Mouse (Mus musculus): Measurements from ENCODE around the gene Apobec3. TPM values are rescaled to one million over a fixed set of nuclear protein-coding genes. Genes with fewer than 3 reads are reported as not detected.

Apobec3 gene
- polyA plus RNA-seq, 1 experiment, result 0.07 TPM

- Histone ChIP-seq H3K9me3 (ENCODE audit: control insufficient read depth, low read length) (no peaks in the 10 kb centered on the region; the same call in 1 of the 2 replicates), H3K36me3 (ENCODE audit: control insufficient read depth) (no peaks in the 10 kb centered on the region), H3K27me3 (ENCODE audit: control insufficient read depth) (peaks cover 46% of the 10 kb centered on the region), H3K4me3 (replicated peaks) (no peak overlapping the region), H3K4me1 (ENCODE audit: control insufficient read depth) (peaks cover 53% of the 10 kb centered on the region)
- no peak for TF ChIP-seq TAL1 (IDR thresholded peaks at IDR 0.05; ENCODE audit: low read length)
- TF ChIP-seq GATA1 (IDR thresholded peaks at IDR 0.05; ENCODE audit: low read length), result no peak
These were observed 38.3 kb downstream of the Apobec3 start for GRCm38 (mm10) chr15:79929734-79930133.

- TF ChIP-seq GATA1 (IDR thresholded peaks at IDR 0.05; ENCODE audit: low read length) (no peak), TAL1 (IDR thresholded peaks at IDR 0.05; ENCODE audit: low read length) (no peak)
- peaks cover 52% of the 10 kb centered on the region for H3K4me1 ChIP-seq (ENCODE audit: control insufficient read depth)
- no peaks in the 10 kb centered on the region; the same call in 1 of the 2 replicates for H3K9me3 ChIP-seq (ENCODE audit: control insufficient read depth, low read length)
- H3K36me3 ChIP-seq (ENCODE audit: control insufficient read depth), result no peaks in the 10 kb centered on the region
- H3K4me3 ChIP-seq (replicated peaks), result peak overlapping the region; percentile 80
- H3K27me3 ChIP-seq (ENCODE audit: control insufficient read depth), result peaks cover 64% of the 10 kb centered on the region
These were observed 40.2 kb downstream of the Apobec3 start for GRCm38 (mm10) chr15:79931496-79932141.

DNA sequence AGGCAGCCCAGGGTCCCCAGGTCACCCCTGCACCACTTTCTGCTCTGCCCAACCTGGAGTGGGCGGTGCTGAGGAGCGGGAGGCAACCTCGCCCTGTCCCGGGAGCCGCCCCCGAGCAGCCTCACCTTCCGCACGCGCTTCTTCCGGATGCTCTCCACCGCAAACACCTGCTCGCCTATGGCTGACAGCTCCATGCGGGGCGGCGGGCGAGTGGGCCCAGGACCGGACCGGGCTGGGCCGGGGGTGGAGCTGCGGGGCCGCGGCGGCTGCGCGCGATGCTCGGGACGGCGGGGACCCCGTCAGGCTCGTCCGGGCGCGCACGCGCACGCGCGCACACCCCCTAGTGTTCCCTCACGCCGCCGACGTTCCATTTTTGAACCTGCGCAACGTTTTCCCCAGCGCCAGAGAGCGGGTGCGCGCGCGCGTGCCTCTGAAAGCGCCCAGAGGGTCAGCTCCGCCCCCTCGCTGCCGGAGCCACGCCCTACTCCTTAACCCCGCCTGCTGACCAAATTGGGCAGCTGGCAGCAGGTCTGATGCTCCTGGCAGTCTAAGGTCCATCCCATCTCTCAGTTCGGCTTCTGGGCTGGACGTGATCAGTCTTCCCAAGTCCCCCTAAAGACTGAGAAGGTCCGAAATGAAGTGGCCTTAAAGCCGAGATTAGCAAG lies 41.0 kb downstream of the Apobec3 start:
- TF ChIP-seq TAL1 (IDR thresholded peaks at IDR 0.05; ENCODE audit: low read length) (no peak), GATA1 (IDR thresholded peaks at IDR 0.05; ENCODE audit: low read length) (no peak)
- Histone ChIP-seq H3K27me3 (ENCODE audit: control insufficient read depth) (peaks cover 72% of the 10 kb centered on the region), H3K4me3 (replicated peaks) (peak overlapping the region; percentile 80), H3K9me3 (ENCODE audit: control insufficient read depth, low read length) (no peaks in the 10 kb centered on the region; the same call in 1 of the 2 replicates), H3K4me1 (ENCODE audit: control insufficient read depth) (peaks cover 44% of the 10 kb centered on the region), H3K36me3 (ENCODE audit: control insufficient read depth) (no peaks in the 10 kb centered on the region)

DNA sequence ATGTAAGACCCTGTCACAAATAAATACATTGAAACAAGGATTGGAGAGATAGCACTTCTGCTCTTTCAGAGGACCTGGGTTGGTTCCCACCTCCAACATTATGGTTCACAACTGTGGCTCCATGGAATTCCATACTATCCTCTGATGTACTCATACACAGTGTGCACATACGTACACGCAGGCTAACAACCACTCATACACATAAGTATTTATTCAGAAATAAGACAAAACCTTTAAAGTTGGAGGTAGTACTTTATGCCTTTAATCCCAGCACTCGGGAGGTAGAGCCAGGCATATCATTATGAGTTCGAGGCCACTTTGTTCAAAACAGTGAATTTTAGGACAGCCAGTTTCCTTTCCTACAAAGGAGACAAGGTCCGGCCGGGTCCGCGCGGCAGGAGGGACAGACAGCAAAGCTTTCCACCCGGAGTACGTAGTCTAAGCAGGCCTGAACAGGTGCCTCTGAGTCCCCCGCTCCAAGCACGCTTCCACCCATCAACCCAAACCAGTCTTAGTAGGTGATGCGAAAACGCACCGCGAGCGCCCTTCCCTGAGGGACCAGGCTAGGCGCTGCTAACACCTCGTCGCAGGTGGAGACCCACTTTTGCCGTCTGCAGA lies 41.7 kb downstream of the Apobec3 start:
- peaks cover 38% of the 10 kb centered on the region for H3K4me1 ChIP-seq (ENCODE audit: control insufficient read depth)
- H3K4me3 ChIP-seq (replicated peaks), result peak overlapping the region; percentile 80
- no peak for TF ChIP-seq TAL1 (IDR thresholded peaks at IDR 0.05; ENCODE audit: low read length)
- TF ChIP-seq GATA1 (IDR thresholded peaks at IDR 0.05; ENCODE audit: low read length), result no peak
- H3K9me3 ChIP-seq (ENCODE audit: control insufficient read depth, low read length), result no peaks in the 10 kb centered on the region; the same call in 1 of the 2 replicates
- no peaks in the 10 kb centered on the region for H3K36me3 ChIP-seq (ENCODE audit: control insufficient read depth)
- peaks cover 79% of the 10 kb centered on the region for H3K27me3 ChIP-seq (ENCODE audit: control insufficient read depth)

DNA sequence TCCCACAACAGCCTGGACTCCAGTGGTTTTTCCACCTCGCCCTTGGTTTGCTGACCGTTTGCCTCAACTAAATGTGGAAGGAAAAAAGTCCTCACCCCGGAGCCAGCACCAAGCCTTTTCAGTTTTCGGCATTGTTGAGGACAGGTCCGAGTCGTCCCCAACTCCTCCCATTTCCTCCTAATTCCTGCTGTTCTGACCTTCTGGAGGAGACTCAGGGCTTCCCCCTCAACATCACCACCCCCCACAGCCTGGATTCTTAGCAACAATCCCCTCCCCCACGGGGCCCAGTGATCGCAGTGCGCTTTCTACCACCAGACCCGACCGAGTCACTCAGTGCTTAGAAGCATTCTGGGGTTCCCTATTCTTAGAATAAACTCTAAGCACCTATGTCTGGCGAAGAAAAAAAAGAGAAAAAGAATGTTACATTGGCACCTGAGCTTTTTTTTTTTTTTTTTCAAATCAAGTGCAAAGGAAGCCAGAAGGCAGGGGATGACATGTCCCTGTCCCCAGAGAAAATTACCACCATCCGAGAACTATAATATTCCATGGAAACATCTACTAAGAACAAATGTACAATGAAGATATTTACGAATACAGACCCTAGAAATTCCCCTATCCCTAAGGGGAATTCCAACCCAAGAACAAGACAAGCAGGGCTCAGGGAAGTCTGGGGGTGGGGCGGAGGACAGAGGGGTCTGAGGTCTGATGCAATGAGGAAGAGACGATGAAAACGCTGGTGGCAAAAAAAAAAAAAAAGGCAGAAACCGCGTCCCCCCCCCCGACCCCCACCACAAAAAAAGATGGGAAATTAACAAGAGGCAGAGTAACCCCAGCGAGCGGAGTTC lies 42.4 kb downstream of the Apobec3 start:
- no peak overlapping the region for H3K4me3 ChIP-seq (replicated peaks)
- TF ChIP-seq GATA1 (IDR thresholded peaks at IDR 0.05; ENCODE audit: low read length) (no peak), TAL1 (IDR thresholded peaks at IDR 0.05; ENCODE audit: low read length) (no peak)
- H3K4me1 ChIP-seq (ENCODE audit: control insufficient read depth), result peaks cover 31% of the 10 kb centered on the region
- H3K9me3 ChIP-seq (ENCODE audit: control insufficient read depth, low read length), result no peaks in the 10 kb centered on the region; the same call in 1 of the 2 replicates
- peaks cover 79% of the 10 kb centered on the region for H3K27me3 ChIP-seq (ENCODE audit: control insufficient read depth)
- H3K36me3 ChIP-seq (ENCODE audit: control insufficient read depth), result no peaks in the 10 kb centered on the region

DNA sequence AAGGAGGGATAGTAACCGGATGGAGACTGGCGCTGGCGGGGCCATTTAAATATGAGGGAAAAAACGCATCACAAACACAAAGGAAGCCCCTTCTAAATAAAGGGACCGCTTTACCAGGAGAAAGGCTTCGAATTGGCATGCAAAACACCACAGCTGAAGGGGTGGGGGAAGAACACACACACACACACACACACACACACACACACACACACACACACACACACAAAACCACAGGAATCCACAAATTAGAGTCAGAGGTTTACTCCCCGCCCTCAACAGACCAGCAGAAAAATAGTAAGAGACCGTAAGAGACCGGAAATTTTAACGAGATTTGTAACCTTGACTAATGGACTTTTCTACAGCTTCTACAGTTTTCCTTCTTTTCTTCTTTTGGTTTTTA lies 43.3 kb downstream of the Apobec3 start:
- Histone ChIP-seq H3K4me3 (replicated peaks) (no peak overlapping the region), H3K36me3 (ENCODE audit: control insufficient read depth) (no peaks in the 10 kb centered on the region), H3K27me3 (ENCODE audit: control insufficient read depth) (peaks cover 83% of the 10 kb centered on the region), H3K4me1 (ENCODE audit: control insufficient read depth) (peaks cover 23% of the 10 kb centered on the region), H3K9me3 (ENCODE audit: control insufficient read depth, low read length) (no peaks in the 10 kb centered on the region; the same call in 1 of the 2 replicates)
- TF ChIP-seq TAL1 (IDR thresholded peaks at IDR 0.05; ENCODE audit: low read length) (no peak), GATA1 (IDR thresholded peaks at IDR 0.05; ENCODE audit: low read length) (no peak)

GRCm38 (mm10) chr15:79935654-79936373 lies 44.4 kb downstream of the Apobec3 start:
- Histone ChIP-seq H3K9me3 (ENCODE audit: control insufficient read depth, low read length) (no peaks in the 10 kb centered on the region; the same call in 1 of the 2 replicates), H3K27me3 (ENCODE audit: control insufficient read depth) (peaks cover 75% of the 10 kb centered on the region)
- no peak for TF ChIP-seq GATA1 (IDR thresholded peaks at IDR 0.05; ENCODE audit: low read length)
- no peak for TF ChIP-seq TAL1 (IDR thresholded peaks at IDR 0.05; ENCODE audit: low read length)

DNA sequence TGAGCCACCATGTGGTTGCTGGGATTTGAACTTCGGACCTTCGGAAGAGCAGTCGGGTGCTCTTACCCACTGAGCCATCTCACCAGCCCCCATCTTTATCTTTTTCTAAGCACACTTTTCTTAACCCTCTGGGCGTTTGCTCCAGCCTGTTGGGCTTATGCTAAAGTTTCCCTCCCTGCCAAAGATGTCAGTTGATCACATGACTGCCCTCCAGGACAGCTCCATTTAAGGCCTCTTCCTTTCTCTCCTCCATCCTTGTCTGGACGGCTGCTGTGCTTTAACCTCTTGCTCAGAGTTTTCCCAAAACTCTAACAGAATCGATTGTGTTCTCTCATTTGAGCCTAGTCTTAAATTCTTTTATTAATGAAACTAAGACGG lies 44.9 kb downstream of the Apobec3 start:
- peaks cover 19% of the 10 kb centered on the region for H3K4me1 ChIP-seq (ENCODE audit: control insufficient read depth)
- H3K4me3 ChIP-seq (replicated peaks), result no peak overlapping the region
- no peaks in the 10 kb centered on the region; the same call in 1 of the 2 replicates for H3K9me3 ChIP-seq (ENCODE audit: control insufficient read depth, low read length)
- H3K36me3 ChIP-seq (ENCODE audit: control insufficient read depth), result no peaks in the 10 kb centered on the region
- TF ChIP-seq TAL1 (IDR thresholded peaks at IDR 0.05; ENCODE audit: low read length) (no peak), GATA1 (IDR thresholded peaks at IDR 0.05; ENCODE audit: low read length) (no peak)
- H3K27me3 ChIP-seq (ENCODE audit: control insufficient read depth), result peaks cover 70% of the 10 kb centered on the region

More at GRCm38 (mm10) chr15:79935654-79936373, 44.4 kb downstream of the Apobec3 start:
- Histone ChIP-seq H3K4me3 (replicated peaks) (no peak overlapping the region), H3K4me1 (ENCODE audit: control insufficient read depth) (peaks cover 20% of the 10 kb centered on the region), H3K36me3 (ENCODE audit: control insufficient read depth) (no peaks in the 10 kb centered on the region)
